Mouse (Mus musculus) T-cell, adult 2 months (primary cell): Measurements from ENCODE around the gene St6galnac6.

Experiments used
- DNase-seq: peaks from one replicate; pipeline ENCODE4 v3.0.0; 2022; ENCODE audit warnings: low spot score

The St6galnac6 gene

GRCm38 (mm10) chr2:32617601-32618000 lies 18.1 kb downstream of the St6galnac6 start:
- no peak for DNase-seq

- no peak for DNase-seq
Measured at GRCm38 (mm10) chr2:32618051-32618450, 18.5 kb downstream of the St6galnac6 start.

- DNase-seq: no peak
Measured at GRCm38 (mm10) chr2:32620682-32621516, 21.4 kb downstream of the St6galnac6 start.

DNA sequence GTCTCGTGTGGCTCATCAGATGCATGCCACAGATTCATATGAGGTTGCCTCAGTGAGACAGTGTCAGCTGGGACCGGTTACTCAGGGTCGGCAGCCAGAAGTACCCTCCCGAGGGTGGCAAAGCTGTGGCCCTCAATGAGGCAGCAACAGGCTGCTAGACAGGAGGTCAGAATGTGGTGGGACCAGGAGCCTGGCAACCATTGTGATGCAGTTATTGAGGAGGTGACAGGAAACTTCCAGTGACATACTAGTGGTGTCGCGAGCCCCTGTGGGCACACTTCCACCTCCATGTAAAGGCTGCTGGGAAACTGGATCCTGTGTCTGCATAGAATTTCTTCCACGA lies 22.0 kb downstream of the St6galnac6 start, which contains the start of gene Ak1:
Gene Ak1 (plus strand): TSS at position 242 of the 343 bp plus-strand sequence.
- DNase-seq: no peak

DNA sequence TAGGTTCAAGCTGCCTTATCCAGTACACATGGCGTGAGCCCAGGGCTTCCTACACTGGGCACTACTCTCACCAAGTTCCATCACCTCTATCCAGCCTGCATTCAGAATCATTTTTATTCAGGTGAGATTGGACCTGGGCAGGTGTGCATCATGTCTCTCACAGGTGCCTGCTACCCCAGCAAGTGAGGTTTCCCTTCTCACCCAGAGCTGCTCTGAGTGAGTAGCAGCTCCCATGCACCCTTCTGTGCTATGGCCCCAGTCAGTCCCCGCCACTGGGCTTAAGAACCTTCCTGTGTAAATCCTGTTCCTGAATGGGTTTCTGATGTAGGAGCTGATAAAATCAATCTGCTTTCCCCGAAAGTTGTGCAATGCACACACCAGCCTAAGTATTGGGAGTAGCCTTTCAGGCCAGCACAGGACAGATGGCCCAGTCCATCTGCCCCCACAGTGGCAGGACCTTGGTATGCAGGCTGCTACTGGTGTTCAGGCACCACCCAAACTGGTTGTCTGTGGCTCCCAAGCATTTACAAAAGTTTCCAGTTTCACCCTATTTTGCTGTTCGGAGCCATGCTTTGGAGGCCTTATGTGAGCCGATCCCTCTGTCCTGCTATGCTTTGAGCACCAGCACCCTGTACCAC lies 24.7 kb downstream of the St6galnac6 start:
- no peak for DNase-seq

GRCm38 (mm10) chr2:32625212-32625872 lies 25.8 kb downstream of the St6galnac6 start:
- DNase-seq: no peak

GRCm38 (mm10) chr2:32625873-32626694 lies 26.6 kb downstream of the St6galnac6 start:
- no peak for DNase-seq

DNA sequence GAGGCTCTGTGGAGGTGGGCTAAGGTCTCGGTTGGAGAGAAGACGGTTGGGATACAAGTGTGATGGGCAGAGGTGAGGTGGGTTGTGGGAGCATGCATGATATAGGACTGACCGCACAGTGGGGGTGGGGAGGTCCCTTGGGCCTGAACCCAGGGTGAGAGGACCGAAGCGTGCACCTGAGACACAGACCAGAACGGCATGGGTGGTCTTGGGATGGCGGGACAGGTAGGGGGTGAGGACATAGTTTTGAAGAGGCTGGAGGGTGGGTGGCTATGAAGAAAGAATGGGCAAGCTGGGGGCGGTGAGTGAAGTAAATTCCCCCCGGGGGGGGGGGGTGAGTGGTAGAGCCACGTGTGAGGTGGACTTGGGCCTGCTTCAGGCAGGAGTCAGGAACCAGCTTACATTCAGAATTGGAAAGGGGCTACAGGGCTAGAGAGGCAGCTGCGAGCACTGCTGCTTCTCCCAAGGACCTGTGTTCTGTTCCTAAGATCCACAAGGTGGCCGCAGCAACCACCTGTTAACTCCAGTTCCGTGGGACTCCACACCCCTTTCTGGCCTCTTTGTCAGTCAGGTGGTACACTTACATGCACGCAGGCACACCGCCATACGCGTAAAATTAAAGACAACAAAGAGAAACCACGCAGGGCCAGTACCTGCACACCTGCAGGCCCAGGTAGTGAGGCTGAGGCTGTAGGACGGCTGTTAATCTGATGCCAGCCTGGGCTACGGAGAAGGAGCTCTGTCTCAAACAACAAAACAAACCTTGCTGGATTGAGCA lies 27.9 kb downstream of the St6galnac6 start:
- no peak for DNase-seq

DNA sequence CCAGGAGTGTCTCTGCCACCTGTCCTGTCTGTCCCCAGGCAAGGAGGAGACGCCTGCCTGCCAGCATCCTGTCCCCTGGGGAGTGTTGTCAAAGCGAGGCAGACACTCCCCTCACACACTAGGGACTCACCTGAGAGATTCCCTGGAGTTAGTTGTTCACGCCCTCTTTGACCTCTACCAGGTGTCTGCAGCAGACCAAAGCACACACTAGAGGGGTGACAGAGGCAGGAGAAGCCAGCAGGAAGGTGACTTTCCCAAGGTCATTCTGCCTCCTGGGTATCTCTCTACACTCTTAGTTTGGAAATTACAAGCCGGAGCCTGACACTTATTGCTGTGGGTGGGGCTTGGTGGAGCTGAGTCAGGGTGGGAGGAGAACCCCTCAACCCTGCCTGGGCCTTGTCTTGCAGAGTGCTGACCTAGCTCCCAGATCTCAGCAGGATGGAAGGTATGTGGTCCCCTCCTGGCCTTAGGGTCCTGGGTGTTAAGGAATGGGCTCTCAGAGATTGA lies 28.6 kb downstream of the St6galnac6 start:
- no peak for DNase-seq

DNA sequence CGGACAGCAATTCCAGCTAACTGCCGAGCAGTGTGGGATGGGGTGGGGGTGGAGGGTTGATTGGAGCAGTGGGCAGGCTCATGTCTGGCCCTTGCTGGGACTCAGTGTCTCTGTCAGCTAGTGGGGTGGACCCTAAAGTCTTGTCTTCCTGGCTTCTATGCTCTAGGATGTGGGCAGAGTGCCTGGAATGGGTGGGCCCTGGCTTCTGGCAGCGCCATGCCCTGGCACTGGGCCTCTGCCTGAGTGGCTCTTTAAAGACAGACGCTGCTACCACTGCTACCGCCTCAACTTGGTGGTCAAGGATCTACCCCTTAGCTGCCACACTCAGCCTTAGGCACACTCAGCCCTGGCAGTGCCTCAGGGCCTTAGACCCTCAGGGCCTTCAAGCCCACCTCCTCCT lies 29.2 kb downstream of the St6galnac6 start:
- DNase-seq: no peak

DNA sequence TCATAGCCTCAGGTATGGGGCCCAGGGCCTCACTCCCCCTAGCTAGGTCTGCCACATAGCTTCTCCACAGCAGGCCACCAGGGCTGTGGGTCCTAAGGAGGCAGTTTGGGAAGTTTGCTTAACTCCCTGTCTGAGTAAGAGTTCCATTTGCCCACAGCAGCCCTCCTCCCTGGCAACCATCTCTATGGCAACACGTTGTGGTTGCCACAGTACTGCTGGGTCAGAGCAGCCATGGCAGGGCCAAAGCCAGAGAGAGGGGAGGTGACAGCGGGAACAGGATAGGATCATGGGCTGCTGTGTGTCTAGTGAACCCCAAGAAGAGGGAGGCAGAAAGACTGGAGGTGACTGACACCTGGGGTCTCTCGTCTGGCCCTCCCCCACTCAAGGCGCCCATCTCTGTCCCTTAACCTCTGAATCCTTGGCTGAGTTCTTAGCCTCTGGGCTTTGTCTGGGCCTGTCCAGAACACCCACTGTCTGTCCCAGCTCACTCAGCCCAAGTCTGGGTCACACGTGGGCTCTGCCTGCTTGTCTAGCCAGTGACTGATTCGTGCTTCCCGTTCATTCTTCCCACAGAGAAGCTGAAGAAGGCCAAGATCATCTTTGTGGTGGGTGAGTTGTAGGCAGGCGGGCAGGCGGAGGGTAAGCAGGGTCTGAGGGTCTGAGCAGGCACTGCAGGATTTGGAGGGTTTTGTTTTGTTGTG lies 29.9 kb downstream of the St6galnac6 start:
- DNase-seq: no peak

DNA sequence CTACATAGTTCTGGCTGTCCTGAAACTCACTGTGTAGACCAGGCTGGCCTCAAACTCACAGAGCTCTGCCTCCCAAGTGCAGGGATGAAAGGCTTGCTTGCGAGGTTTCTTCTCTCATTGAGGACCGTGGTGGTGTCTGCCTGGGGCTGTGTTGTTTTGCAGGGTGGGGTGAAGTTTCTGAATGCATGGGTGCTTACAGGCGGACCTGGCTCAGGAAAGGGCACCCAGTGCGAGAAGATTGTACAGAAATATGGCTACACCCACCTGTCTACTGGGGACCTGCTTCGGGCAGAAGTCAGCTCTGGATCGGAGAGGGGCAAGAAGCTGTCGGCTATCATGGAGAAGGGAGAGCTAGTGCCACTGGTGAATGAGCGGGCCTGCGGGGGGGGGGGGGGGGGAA lies 30.5 kb downstream of the St6galnac6 start:
- DNase-seq: no peak

GRCm38 (mm10) chr2:32631046-32631445 lies 31.5 kb downstream of the St6galnac6 start:
- no peak for DNase-seq

- peak; percentile 75 for DNase-seq
Measured at GRCm38 (mm10) chr2:32631737-32632394, 32.4 kb downstream of the St6galnac6 start.

DNA sequence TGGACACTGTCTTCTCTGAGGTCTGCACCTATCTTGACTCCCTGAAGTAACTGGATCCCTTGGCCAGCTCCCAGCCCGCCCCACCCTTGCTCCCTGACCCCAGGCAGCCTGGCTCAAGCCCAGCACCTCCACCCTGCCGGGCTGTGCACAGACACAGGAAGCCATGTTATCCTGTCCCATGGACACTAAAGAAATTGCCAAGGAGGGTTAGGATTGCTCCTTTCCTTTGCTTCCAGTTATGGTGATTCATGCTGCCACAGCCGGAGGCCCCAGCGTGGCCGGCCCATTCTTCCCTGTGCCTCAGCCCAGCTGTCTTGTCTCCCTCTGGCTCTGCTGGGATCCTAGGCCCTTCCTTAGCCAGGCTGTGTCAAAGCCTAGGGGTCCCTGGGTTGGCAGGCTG lies 34.2 kb downstream of the St6galnac6 start:
- DNase-seq: no peak

GRCm38 (mm10) chr2:32634277-32635105 lies 35.0 kb downstream of the St6galnac6 start:
- no peak for DNase-seq

GRCm38 (mm10) chr2:32636617-32637016 lies 37.1 kb downstream of the St6galnac6 start:
- DNase-seq: no peak

DNA sequence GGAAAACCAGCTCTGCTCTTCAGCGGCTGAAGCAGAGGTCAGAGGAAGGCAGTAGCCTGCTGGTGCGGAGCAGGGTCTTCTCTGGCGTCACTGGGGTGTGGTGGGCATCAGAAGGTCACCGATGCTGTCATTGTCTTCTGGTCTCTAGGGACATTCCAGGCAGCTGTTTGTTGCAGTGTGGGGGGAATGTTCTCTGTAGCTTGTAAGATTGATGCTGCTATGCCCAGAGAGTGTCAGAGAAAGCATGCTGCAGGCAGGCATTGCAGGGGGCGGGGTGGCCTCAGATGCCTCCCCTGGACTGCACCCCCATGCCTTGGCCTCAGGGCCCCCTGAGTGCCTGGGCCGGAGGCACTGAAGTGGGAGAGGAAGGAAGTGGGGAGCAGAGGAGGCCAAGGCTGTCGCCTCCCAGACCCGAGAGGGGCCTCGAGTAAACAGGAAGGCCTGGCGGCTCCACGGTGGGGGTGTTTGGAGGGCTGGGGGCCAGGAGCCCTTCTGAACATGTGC lies 38.3 kb downstream of the St6galnac6 start:
- peak; percentile 64 for DNase-seq

GRCm38 (mm10) chr2:32639632-32640031 lies 40.1 kb downstream of the St6galnac6 start:
- no peak for DNase-seq
